Mouse (Mus musculus) forebrain, embryonic 16.5 days (tissue): ENCODE data around the gene Pcsk4. TPM values are rescaled to one million over a fixed set of nuclear protein-coding genes. Genes with fewer than 3 reads are reported as not detected.

Experiments used
- ATAC-seq: fragments of 200-750 bp; cut with Nextera tagmentation; 2 replicates; pipeline ENCODE4 v1.8.0; 2017; ENCODE audit warnings: mild to moderate bottlenecking, moderate library complexity
- H3K27ac ChIP-seq: fragments of 300-500 bp; sonication (generic); 2 replicates; pipeline ENCODE4 v1.5.1; 2014; ENCODE audit warnings: low read length, control low read depth
- H3K27me3 ChIP-seq: fragments of 300-500 bp; sonication (generic); replicated peaks from 2 replicates; pipeline ENCODE4 v1.6.1; 2014; ENCODE audit warnings: low read length; ENCODE audit not compliant: control insufficient read depth, insufficient read depth
- H3K36me3 ChIP-seq: fragments of 300-500 bp; sonication (generic); 2 replicates; pipeline ENCODE4 v1.6.1; 2014; ENCODE audit not compliant: control insufficient read depth, insufficient read depth
- H3K4me1 ChIP-seq: fragments of 300-500 bp; sonication (generic); replicated peaks from 2 replicates; pipeline ENCODE4 v1.6.1; 2014; ENCODE audit warnings: low read length; ENCODE audit not compliant: control insufficient read depth, insufficient read depth
- H3K4me2 ChIP-seq: fragments of 300-500 bp; sonication (generic); 2 replicates; pipeline ENCODE4 v1.6.1; 2014; ENCODE audit warnings: mild to moderate bottlenecking, low read length, control low read depth
- H3K4me3 ChIP-seq: fragments of 300-500 bp; sonication (generic); replicated peaks from 2 replicates; pipeline ENCODE4 v1.5.1; 2014; ENCODE audit warnings: mild to moderate bottlenecking, low read length, control low read depth
- H3K9ac ChIP-seq: fragments of 300-500 bp; sonication (generic); replicated peaks from 2 replicates; pipeline ENCODE4 v1.6.1; 2014; ENCODE audit warnings: low read depth, low read length, control low read depth
- H3K9me3 ChIP-seq: fragments of 300-500 bp; sonication (generic); 2 replicates; pipeline ENCODE4 v1.6.1; 2016; ENCODE audit warnings: low read length; ENCODE audit not compliant: control insufficient read depth
- WGBS: fragments of 180-500 bp; shearing (Covaris S2); extraction: QIAGEN DNeasy Blood & Tissue Kit; methylation state at CpG from one replicate; pipeline ENCODE4 v1.1.7; 2014; 5-methylcytosine and 5-hydroxymethylcytosine counted together
- polyA plus RNA-seq: library from polyadenylated mRNA; unstranded; fragments of >200 nt; fragmentation: Nextera tagmentation; extraction: Ambion mirVana; gene quantifications from 2 replicates; pipeline ENCODE4 v1.2.1, GENCODE M21; 2015

The Pcsk4 gene
- polyA plus RNA-seq, 1 experiment from 2014 or later, result 3.9 TPM

- Histone ChIP-seq H3K27me3 (peaks cover 71% of the 10 kb centered on the region), H3K4me3 (peak overlapping the region; percentile 40), H3K4me1 (peaks cover 21% of the 10 kb centered on the region), H3K27ac (no peak overlapping the region), H3K9ac (peak overlapping the region; percentile 12), H3K4me2 (peak overlapping the region; percentile 57), H3K9me3 (no peaks in the 10 kb centered on the region), H3K36me3 (no peaks in the 10 kb centered on the region)
- peak; percentile 80 for ATAC-seq
- WGBS, result under 1% methylated on average over 31 of the region's 33 CpGs
Observed at GRCm38 (mm10) chr10:80342749-80343424, 13.6 kb upstream of the Pcsk4 start.

GRCm38 (mm10) chr10:80342305-80342748 is 13.0 kb upstream of the Pcsk4 start:
- Histone ChIP-seq H3K4me3 (peak overlapping the region; percentile 40), H3K9ac (peak overlapping the region; percentile 12), H3K36me3 (no peaks in the 10 kb centered on the region), H3K27ac (no peak overlapping the region), H3K4me1 (peaks cover 21% of the 10 kb centered on the region), H3K4me2 (peak overlapping the region; percentile 57), H3K27me3 (peaks cover 66% of the 10 kb centered on the region), H3K9me3 (no peaks in the 10 kb centered on the region)
- peak; percentile 13 for ATAC-seq
- 1% methylated on average over 26 of the region's 26 CpGs for WGBS

GRCm38 (mm10) chr10:80341491-80342304 is 12.4 kb upstream of the Pcsk4 start:
- no peak for ATAC-seq
- H3K4me2 ChIP-seq, result peak overlapping the region; percentile 57
- no peaks in the 10 kb centered on the region for H3K9me3 ChIP-seq
- H3K4me3 ChIP-seq, result peak overlapping the region; percentile 40
- peak overlapping the region; percentile 5; the same call in 1 of the 2 replicates for H3K9ac ChIP-seq
- no peak overlapping the region for H3K27ac ChIP-seq
- peaks cover 63% of the 10 kb centered on the region for H3K27me3 ChIP-seq
- peaks cover 21% of the 10 kb centered on the region for H3K4me1 ChIP-seq
- no peaks in the 10 kb centered on the region for H3K36me3 ChIP-seq
- 2% methylated on average over 47 of the region's 47 CpGs for WGBS

- 12% methylated on average over 21 of the region's 21 CpGs for WGBS
- H3K9ac ChIP-seq, result 0 out of 2 replicates have a peak overlapping the region, but pooled peaks have one; percentile 14
Observed at GRCm38 (mm10) chr10:80341026-80341425, 11.7 kb upstream of the Pcsk4 start.

GRCm38 (mm10) chr10:80339941-80340750 is 10.8 kb upstream of the Pcsk4 start:
- Histone ChIP-seq H3K9me3 (no peaks in the 10 kb centered on the region), H3K36me3 (no peaks in the 10 kb centered on the region), H3K4me3 (no peak overlapping the region), H3K27ac (no peak overlapping the region), H3K4me1 (peaks cover 21% of the 10 kb centered on the region), H3K4me2 (0 out of 2 replicates have a peak overlapping the region, but pooled peaks have one; percentile 21), H3K27me3 (peaks cover 50% of the 10 kb centered on the region), H3K9ac (no peak overlapping the region)
- WGBS, result 22% methylated on average over 19 of the region's 19 CpGs
- ATAC-seq, result peak; percentile 18; the same call in 1 of the 2 replicates

More at GRCm38 (mm10) chr10:80341026-80341425, 11.7 kb upstream of the Pcsk4 start:
- Histone ChIP-seq H3K27me3 (peaks cover 59% of the 10 kb centered on the region), H3K27ac (no peak overlapping the region), H3K4me2 (no peak overlapping the region), H3K4me1 (peaks cover 21% of the 10 kb centered on the region), H3K4me3 (no peak overlapping the region), H3K9me3 (no peaks in the 10 kb centered on the region), H3K36me3 (no peaks in the 10 kb centered on the region)
- ATAC-seq, result no peak

GRCm38 (mm10) chr10:80336263-80336662 is 7.0 kb upstream of the Pcsk4 start:
- no peak overlapping the region for H3K27ac ChIP-seq
- no peak overlapping the region for H3K9ac ChIP-seq
- no peaks in the 10 kb centered on the region for H3K4me1 ChIP-seq
- H3K4me2 ChIP-seq, result no peak overlapping the region
- ATAC-seq, result no peak
- WGBS, result 88% methylated on average over 12 of the region's 12 CpGs
- H3K4me3 ChIP-seq, result no peak overlapping the region
- no peaks in the 10 kb centered on the region for H3K36me3 ChIP-seq
- peaks cover 12% of the 10 kb centered on the region for H3K27me3 ChIP-seq
- H3K9me3 ChIP-seq, result no peaks in the 10 kb centered on the region

GRCm38 (mm10) chr10:80332525-80332989 is 3.3 kb upstream of the Pcsk4 start:
- Histone ChIP-seq H3K4me3 (no peak overlapping the region), H3K27ac (no peak overlapping the region), H3K36me3 (no peaks in the 10 kb centered on the region), H3K27me3 (no peaks in the 10 kb centered on the region), H3K9ac (no peak overlapping the region), H3K4me1 (peaks cover 8% of the 10 kb centered on the region), H3K9me3 (no peaks in the 10 kb centered on the region), H3K4me2 (no peak overlapping the region)
- ATAC-seq, result no peak
- WGBS, result 79% methylated on average over 5 of the region's 5 CpGs

GRCm38 (mm10) chr10:80331636-80332524 is 2.6 kb upstream of the Pcsk4 start:
- Histone ChIP-seq H3K4me2 (no peak overlapping the region), H3K9ac (no peak overlapping the region), H3K36me3 (no peaks in the 10 kb centered on the region), H3K27ac (no peak overlapping the region), H3K4me3 (no peak overlapping the region), H3K9me3 (no peaks in the 10 kb centered on the region), H3K4me1 (peaks cover 8% of the 10 kb centered on the region), H3K27me3 (no peaks in the 10 kb centered on the region)
- 82% methylated on average over 10 of the region's 10 CpGs for WGBS
- ATAC-seq, result no peak
